Mouse (Mus musculus): ENCODE measurements around the gene Slc28a2. TPM values are rescaled to one million over a fixed set of nuclear protein-coding genes. Genes with fewer than 3 reads are reported as not detected.
A peak's percentile ranks its signal among the peaks of the same experiment; 100 is the strongest.
"Not testable (repeated sequence)": the region's sequence is repeated elsewhere in the genome, so short reads cannot be mapped to it uniquely, and the experiment has no call there.

Gene Slc28a2
- 67.7 and 75.5 TPM in 2 replicates for polyA plus RNA-seq (2015; fragmentation: Nextera tagmentation; extraction: Ambion mirVana)

GRCm38 (mm10) chr2:122426200-122426599, at the start of gene Slc28a2:
Gene Slc28a2 (plus strand): TSS chr2:122426477.
- H3K4me3 ChIP-seq (ENCODE audit: low read depth, low read length); H3K9ac ChIP-seq (ENCODE audit: low read depth, low read length); H3K27ac ChIP-seq (ENCODE audit: low read depth, low read length); H3K27me3 ChIP-seq (replicated peaks; ENCODE audit: control insufficient read depth, insufficient read depth, low read length); H3K9me3 ChIP-seq (ENCODE audit: control insufficient read depth); H3K36me3 ChIP-seq (ENCODE audit: control insufficient read depth, insufficient read depth); H3K4me1 ChIP-seq (replicated peaks; ENCODE audit: control insufficient read depth, insufficient read depth, low read length): not testable (repeated sequence)
- H3K4me2 ChIP-seq (replicated peaks; ENCODE audit: low read depth): peak within 1 kb of the TSS; percentile 35
- 15% methylated on average over 2 of the region's 3 CpGs for WGBS
- ATAC-seq: peak; percentile 36; the same call in 1 of the 2 replicates

- H3K4me2 ChIP-seq (replicated peaks; ENCODE audit: low read depth): peak overlapping the region; percentile 64
- no peaks in the 10 kb centered on the region for H3K9me3 ChIP-seq (ENCODE audit: control insufficient read depth)
- H3K9ac ChIP-seq (ENCODE audit: low read depth, low read length): peak overlapping the region; percentile 59; the same call in 1 of the 2 replicates
- no peaks in the 10 kb centered on the region for H3K36me3 ChIP-seq (ENCODE audit: control insufficient read depth, insufficient read depth)
- peak overlapping the region; percentile 82 for H3K27ac ChIP-seq (ENCODE audit: low read depth, low read length)
- H3K4me1 ChIP-seq (replicated peaks; ENCODE audit: control insufficient read depth, insufficient read depth, low read length): no peaks in the 10 kb centered on the region
- WGBS: under 1% methylated on average over 28 of the region's 28 CpGs
- no peaks in the 10 kb centered on the region for H3K27me3 ChIP-seq (replicated peaks; ENCODE audit: control insufficient read depth, insufficient read depth, low read length)
- TF ChIP-seq CTCF (IDR thresholded peaks at IDR 0.05; ENCODE audit: low read depth): no peak
- H3K4me3 ChIP-seq (ENCODE audit: low read depth, low read length): peak overlapping the region; percentile 76
- peak; percentile 86 for ATAC-seq
Measured at GRCm38 (mm10) chr2:122377215-122377674, 49.0 kb upstream of the Slc28a2 start.

GRCm38 (mm10) chr2:122377751-122378246, 48.5 kb upstream of the Slc28a2 start:
- Histone ChIP-seq H3K9me3 (ENCODE audit: control insufficient read depth) (no peaks in the 10 kb centered on the region), H3K36me3 (ENCODE audit: control insufficient read depth, insufficient read depth) (no peaks in the 10 kb centered on the region), H3K4me1 (replicated peaks; ENCODE audit: control insufficient read depth, insufficient read depth, low read length) (no peaks in the 10 kb centered on the region), H3K4me3 (ENCODE audit: low read depth, low read length) (peak overlapping the region; percentile 76), H3K9ac (ENCODE audit: low read depth, low read length) (peak overlapping the region; percentile 59), H3K27me3 (replicated peaks; ENCODE audit: control insufficient read depth, insufficient read depth, low read length) (no peaks in the 10 kb centered on the region), H3K4me2 (replicated peaks; ENCODE audit: low read depth) (peak overlapping the region; percentile 64), H3K27ac (ENCODE audit: low read depth, low read length) (peak overlapping the region; percentile 82)
- WGBS: under 1% methylated on average over 26 of the region's 26 CpGs
- peak; percentile 70 for ATAC-seq
- TF ChIP-seq CTCF (IDR thresholded peaks at IDR 0.05; ENCODE audit: low read depth): no peak

- TF ChIP-seq CTCF (IDR thresholded peaks at IDR 0.05; ENCODE audit: low read depth): peak; percentile 79
- H3K36me3 ChIP-seq (ENCODE audit: control insufficient read depth, insufficient read depth): no peaks in the 10 kb centered on the region
- no peak for ATAC-seq
- peak overlapping the region; percentile 64 for H3K4me2 ChIP-seq (replicated peaks; ENCODE audit: low read depth)
- no peak overlapping the region for H3K27ac ChIP-seq (ENCODE audit: low read depth, low read length)
- no peaks in the 10 kb centered on the region for H3K9me3 ChIP-seq (ENCODE audit: control insufficient read depth)
- no peaks in the 10 kb centered on the region for H3K4me1 ChIP-seq (replicated peaks; ENCODE audit: control insufficient read depth, insufficient read depth, low read length)
- peak overlapping the region; percentile 76 for H3K4me3 ChIP-seq (ENCODE audit: low read depth, low read length)
- no peaks in the 10 kb centered on the region for H3K27me3 ChIP-seq (replicated peaks; ENCODE audit: control insufficient read depth, insufficient read depth, low read length)
- peak overlapping the region; percentile 59; the same call in 1 of the 2 replicates for H3K9ac ChIP-seq (ENCODE audit: low read depth, low read length)
- 19% methylated on average over 8 of the region's 8 CpGs for WGBS
Measured at GRCm38 (mm10) chr2:122378421-122379291, 47.6 kb upstream of the Slc28a2 start.

DNA sequence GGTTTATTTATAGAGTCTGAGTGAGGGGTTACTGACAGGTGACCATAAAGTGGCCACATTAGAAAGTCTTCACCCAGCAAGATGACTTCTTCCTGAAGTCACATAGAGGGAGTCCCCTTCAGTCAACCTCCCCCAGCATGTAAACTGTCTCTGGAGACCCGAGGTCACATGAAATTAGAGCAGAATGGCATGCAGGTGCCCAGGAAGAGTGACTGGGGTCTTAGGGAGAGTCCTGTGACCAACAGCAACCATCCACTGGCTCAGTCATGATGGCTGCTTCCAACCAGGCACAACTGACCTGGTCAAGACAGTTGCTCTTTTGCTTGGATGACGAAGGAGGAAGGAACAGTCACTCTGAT, 47.0 kb upstream of the Slc28a2 start:
- WGBS: 48% methylated on average over 2 of the region's 2 CpGs

DNA sequence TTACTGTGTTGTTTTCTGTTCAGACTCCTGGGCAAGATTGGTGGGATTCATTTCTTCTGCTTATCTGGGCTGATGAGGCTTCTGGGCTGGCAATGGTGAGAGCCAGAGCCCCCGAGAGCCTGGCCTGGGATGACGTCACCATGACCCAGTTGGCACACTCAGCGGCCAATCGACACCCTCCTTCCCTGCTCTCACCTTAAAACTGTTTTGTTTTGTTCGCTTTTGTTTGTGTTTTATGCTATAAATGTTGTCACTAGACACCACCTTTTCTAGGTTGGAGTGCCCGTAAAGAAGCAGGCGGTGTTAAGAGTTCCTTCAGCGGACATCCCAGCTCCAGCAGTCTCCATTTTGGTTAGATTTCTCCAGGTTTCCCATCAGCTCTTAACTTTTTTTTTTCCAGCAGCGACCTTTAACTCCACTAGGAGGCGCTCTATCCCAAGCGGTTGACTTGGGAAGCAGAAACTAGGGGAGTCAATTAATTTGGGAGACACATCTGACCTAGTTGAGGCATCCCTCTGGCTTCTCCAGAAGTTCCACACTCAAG, 45.4 kb upstream of the Slc28a2 start:
- H3K4me1 ChIP-seq (replicated peaks; ENCODE audit: control insufficient read depth, insufficient read depth, low read length): no peaks in the 10 kb centered on the region
- H3K27me3 ChIP-seq (replicated peaks; ENCODE audit: control insufficient read depth, insufficient read depth, low read length): no peaks in the 10 kb centered on the region
- ATAC-seq: no peak
- H3K27ac ChIP-seq (ENCODE audit: low read depth, low read length): no peak overlapping the region
- peak; percentile 89 for TF ChIP-seq CTCF (IDR thresholded peaks at IDR 0.05; ENCODE audit: low read depth)
- H3K4me3 ChIP-seq (ENCODE audit: low read depth, low read length): peak overlapping the region; percentile 12; the same call in 1 of the 2 replicates
- H3K4me2 ChIP-seq (replicated peaks; ENCODE audit: low read depth): peak overlapping the region; percentile 55
- WGBS: 11% methylated on average over 11 of the region's 11 CpGs
- no peaks in the 10 kb centered on the region for H3K9me3 ChIP-seq (ENCODE audit: control insufficient read depth)
- no peak overlapping the region for H3K9ac ChIP-seq (ENCODE audit: low read depth, low read length)
- no peaks in the 10 kb centered on the region for H3K36me3 ChIP-seq (ENCODE audit: control insufficient read depth, insufficient read depth)

More for the DNA sequence above, 47.0 kb upstream of the Slc28a2 start:
- H3K27me3 ChIP-seq (replicated peaks; ENCODE audit: control insufficient read depth, insufficient read depth, low read length): no peaks in the 10 kb centered on the region
- no peak overlapping the region for H3K9ac ChIP-seq (ENCODE audit: low read depth, low read length)
- no peaks in the 10 kb centered on the region for H3K9me3 ChIP-seq (ENCODE audit: control insufficient read depth)
- no peak overlapping the region for H3K4me2 ChIP-seq (replicated peaks; ENCODE audit: low read depth)
- no peaks in the 10 kb centered on the region for H3K36me3 ChIP-seq (ENCODE audit: control insufficient read depth, insufficient read depth)
- no peak overlapping the region for H3K27ac ChIP-seq (ENCODE audit: low read depth, low read length)
- ATAC-seq: no peak
- H3K4me1 ChIP-seq (replicated peaks; ENCODE audit: control insufficient read depth, insufficient read depth, low read length): no peaks in the 10 kb centered on the region
- no peak overlapping the region for H3K4me3 ChIP-seq (ENCODE audit: low read depth, low read length)
- TF ChIP-seq CTCF (IDR thresholded peaks at IDR 0.05; ENCODE audit: low read depth): no peak
